Mouse (Mus musculus) ES-E14 (cell line): ENCODE measurements around the gene Palmd. TPM values are rescaled to one million over a fixed set of nuclear protein-coding genes. Genes with fewer than 3 reads are reported as not detected.

Experiments
- DNase-seq: peaks from one replicate; pipeline ENCODE4 v3.0.0-alpha.2; 2013; ENCODE audit warnings: low read depth, low spot score
- H3K27ac ChIP-seq: 2 replicates; pipeline ENCODE4 v1.5.1; 2012; ENCODE audit warnings: low read depth, mild to moderate bottlenecking, low read length, moderate library complexity, mixed read lengths; ENCODE audit not compliant: poor library complexity, insufficient read depth, severe bottlenecking
- H3K36me3 ChIP-seq: 2 replicates; pipeline ENCODE4 v1.6.1; 2012; ENCODE audit warnings: mild to moderate bottlenecking, low read length, moderate library complexity, mixed read lengths; ENCODE audit not compliant: control insufficient read depth, poor library complexity, insufficient read depth, severe bottlenecking
- H3K4me1 ChIP-seq, 2 experiments: fragments of 150-350 bp in 1 of 2; sonication (generic) in 1 of 2; 2 replicates each; pipeline ENCODE4 v1.6.1; 2012; ENCODE audit warnings: low read length in 2 of 2, mild to moderate bottlenecking in 1 of 2, mixed read lengths in 1 of 2; ENCODE audit not compliant: control insufficient read depth in 2 of 2, insufficient read depth in 2 of 2, poor library complexity in 1 of 2
- H3K4me3 ChIP-seq, 2 experiments: fragments of 150-350 bp in 1 of 2; sonication (generic) in 1 of 2; 2 replicates each; pipeline ENCODE4 v1.5.1; 2012; ENCODE audit warnings: low read length in 2 of 2, low read depth in 1 of 2, mild to moderate bottlenecking in 1 of 2, mixed read lengths in 1 of 2; ENCODE audit not compliant: insufficient read depth in 1 of 2, poor library complexity in 1 of 2, severe bottlenecking in 1 of 2
- H3K9ac ChIP-seq: 2 replicates; pipeline ENCODE4 v1.6.1; 2012; ENCODE audit warnings: low read depth, mild to moderate bottlenecking, low read length, mixed read lengths; ENCODE audit not compliant: poor library complexity, insufficient read depth, severe bottlenecking
- H3K9me3 ChIP-seq: fragments of 150-350 bp; sonication (generic); 2 replicates; pipeline ENCODE4 v1.6.1; 2012; ENCODE audit warnings: low read depth, mild to moderate bottlenecking, low read length; ENCODE audit not compliant: control insufficient read depth, insufficient read depth
- CHD2 ChIP-seq: IDR thresholded peaks from 2 replicates; pipeline ENCODE4 v1.6.1; 2014; ENCODE audit warnings: mild to moderate bottlenecking, low read depth, low read length, inconsistent platforms
- HCFC1 ChIP-seq: IDR thresholded peaks from 2 replicates; pipeline ENCODE4 v1.6.1; 2012; ENCODE audit warnings: low read length, inconsistent platforms, borderline replicate concordance; ENCODE audit not compliant: insufficient read depth
- MAFK ChIP-seq: IDR thresholded peaks from 2 replicates; pipeline ENCODE4 v1.6.1; 2014; ENCODE audit warnings: mild to moderate bottlenecking, low read depth, low read length, inconsistent platforms; ENCODE audit not compliant: insufficient read depth
- ZC3H11A ChIP-seq: IDR thresholded peaks from 2 replicates; pipeline ENCODE4 v1.6.1; 2012; ENCODE audit warnings: low read depth, mild to moderate bottlenecking, inconsistent platforms, low read length, borderline replicate concordance
- ZNF384 ChIP-seq: IDR thresholded peaks from 2 replicates; pipeline ENCODE4 v1.6.1; 2012; ENCODE audit warnings: low read depth, low read length, inconsistent platforms
- in situ Hi-C, 2 experiments: fragments of 600-800 bp; cut with MboI; formaldehyde crosslinking; loops; one replicate each; pipeline ENCODE4 v1.15.1; 2025; ENCODE audit warnings: low sequenced_read_pairs in 2 of 2, inconsistent platforms in 1 of 2; ENCODE audit not compliant: unreplicated experiment in 2 of 2
- total RNA-seq: library from RNA; depleted of rRNA; stranded (reverse); fragments of 300-350 nt; gene quantifications from 2 replicates; pipeline ENCODE4 v1.2.3, GENCODE M21; 2012

Palmd gene
- total RNA-seq, 1 experiment: 0.09 TPM

GRCm38 (mm10) chr3:116964426-116964825 is 4.4 kb downstream of the Palmd start:
- peaks cover 0 to 3% of the 10 kb centered on the region in 2 experiments; a peak in 1 of 4 replicates for H3K4me1 ChIP-seq
- DNase-seq: no peak
- TF ChIP-seq MAFK (no peak), HCFC1 (no peak), CHD2 (no peak), ZNF384 (no peak), ZC3H11A (no peak)
- no peak overlapping the region for H3K27ac ChIP-seq
- no peak overlapping the region for H3K4me3 ChIP-seq
- H3K9me3 ChIP-seq: no peaks in the 10 kb centered on the region
- no peak overlapping the region for H3K9ac ChIP-seq
- in situ Hi-C loops: no loop called here
- no peaks in the 10 kb centered on the region for H3K36me3 ChIP-seq

- TF ChIP-seq HCFC1 (no peak), ZC3H11A (no peak), MAFK (no peak), CHD2 (no peak), ZNF384 (no peak)
- peaks cover 0 to 3% of the 10 kb centered on the region in 2 experiments; a peak in 1 of 4 replicates for H3K4me1 ChIP-seq
- no peaks in the 10 kb centered on the region for H3K36me3 ChIP-seq
- no peak for DNase-seq
- no peak overlapping the region for H3K27ac ChIP-seq
- no peak overlapping the region for H3K9ac ChIP-seq
- in situ Hi-C loops: no loop called here
- no peak overlapping the region for H3K4me3 ChIP-seq
- no peaks in the 10 kb centered on the region for H3K9me3 ChIP-seq
Measured at GRCm38 (mm10) chr3:116963213-116963612, 5.6 kb downstream of the Palmd start.

GRCm38 (mm10) chr3:116961354-116962142 is 7.2 kb downstream of the Palmd start:
- no peak overlapping the region for H3K9ac ChIP-seq
- no peak overlapping the region for H3K4me3 ChIP-seq
- no peak overlapping the region for H3K27ac ChIP-seq
- H3K9me3 ChIP-seq: no peaks in the 10 kb centered on the region
- H3K36me3 ChIP-seq: no peaks in the 10 kb centered on the region
- in situ Hi-C loops: no loop called here
- DNase-seq: no peak
- peaks cover 0 to 3% of the 10 kb centered on the region in 2 experiments; a peak in 1 of 4 replicates for H3K4me1 ChIP-seq
- TF ChIP-seq MAFK: no peak
- TF ChIP-seq HCFC1: no peak
- no peak for TF ChIP-seq ZC3H11A

- Histone ChIP-seq H3K9ac (no peak overlapping the region), H3K9me3 (no peaks in the 10 kb centered on the region), H3K27ac (no peak overlapping the region), H3K4me1 (peaks cover 0 to 3% of the 10 kb centered on the region in 2 experiments; a peak in 1 of 4 replicates), H3K36me3 (no peaks in the 10 kb centered on the region), H3K4me3 (no peak overlapping the region)
- no peak for TF ChIP-seq ZC3H11A
- no peak for TF ChIP-seq CHD2
- no peak for DNase-seq
- in situ Hi-C loops: no loop called here
Measured at GRCm38 (mm10) chr3:116960414-116960813, 8.4 kb downstream of the Palmd start.
